Comparison of ENCODE assay signal across 12 mouse cellular contexts in genomic region chr13:85207493-85207892, GRCm38 (mm10). TPM values are rescaled to one million over a fixed set of nuclear protein-coding genes. Genes with fewer than 3 reads are reported as not detected.
A peak's percentile ranks its signal among the peaks of the same experiment; 100 is the strongest.
DNase-seq lines count a peak whose midpoint lies in the region; TF ChIP-seq lines count a peak whose summit lies in the region.
"Had no signal": no experiment of that assay in that cellular context is flagged by ENCODE, and none has a peak within 500 bp of the region (broad histone marks: within the 10 kb centered on the region; RNA-seq: fewer than 3 reads in every experiment).

No protein-coding gene starts in this region.

- no peak for DNase-seq in left cerebral cortex, adult 2 months (ENCODE audit: extremely low spot score in 1 of 2, low spot score in 2 of 2)
- no peak for DNase-seq in left cerebral cortex, adult 11 months (ENCODE audit: low spot score)
- DNase-seq in R1 (ENCODE audit: low read depth, low spot score): peak; percentile 12
- DNase-seq in naive thymus-derived CD4-positive, alpha-beta T cell, adult 2 months (ENCODE audit: low read depth): peak; percentile 49
- DNase-seq in ovary, adult 18-20 months (ENCODE audit: low spot score): no peak
- no peak for DNase-seq in heart, adult 11 months
- DNase-seq: adrenal gland, adult 8-10 months; cerebellum, adult 2 months; kidney, adult 11 months; lung, adult 2 months had no signal

- no peak overlapping the region for H3K4me3 ChIP-seq in left cerebral cortex, adult 2 months
- no peak overlapping the region for H3K4me3 ChIP-seq in E14TG2a.4 (replicated peaks; ENCODE audit: low read length)
- H3K4me3 ChIP-seq: embryonic facial prominence, embryonic 15.5 days had no signal

- H3K27ac ChIP-seq in left cerebral cortex, adult 2 months: no peak overlapping the region
- H3K27ac ChIP-seq: embryonic facial prominence, embryonic 15.5 days had no signal

- no peaks in the 10 kb centered on the region for H3K27me3 ChIP-seq in E14TG2a.4 (ENCODE audit: insufficient read depth, low read length)
- H3K27me3 ChIP-seq: embryonic facial prominence, embryonic 15.5 days had no signal

- intact Hi-C loops in left cerebral cortex, adult 2 months (cut with DNase I): no loop called here

- TF ChIP-seq CTCF in left cerebral cortex, adult 2 months (IDR thresholded peaks at IDR 0.05): peak; percentile 64
- peak; percentile 56 for TF ChIP-seq CTCF in E14TG2a.4 (conservative IDR thresholded peaks at IDR 0.05; ENCODE audit: low read length)

- H3K4me1 ChIP-seq in E14TG2a.4 (replicated peaks; ENCODE audit: low read depth, low read length): no peaks in the 10 kb centered on the region
- H3K4me1 ChIP-seq: embryonic facial prominence, embryonic 15.5 days had no signal

- H3K36me3 ChIP-seq in E14TG2a.4 (ENCODE audit: insufficient read depth, low read length): peaks cover 49% of the 10 kb centered on the region

- H3K9me3 ChIP-seq in E14TG2a.4 (ENCODE audit: low read length): no peaks in the 10 kb centered on the region
- H3K9me3 ChIP-seq: embryonic facial prominence, embryonic 15.5 days had no signal

RNA-seq across cellular contexts. Expression of gene Ccnh, which starts 18.3 kb away (rescaled TPM):
- total RNA-seq in left cerebral cortex, adult 2 months (2021): 10 to 100 TPM; 46.9 to 50.5 TPM

Comparison
In these comparisons a context has a peak if more than half of its experiments do, and no peak if none do; other contexts are left out.
1. DNase-seq: peak in R1 (single experiment) and naive thymus-derived CD4-positive, alpha-beta T cell, adult 2 months (single experiment); none in left cerebral cortex, adult 2 months (0 of 2), left cerebral cortex, adult 11 months (single experiment), ovary, adult 18-20 months (single experiment) and heart, adult 11 months (single experiment).